Mouse (Mus musculus) spleen, postnatal 10 days (tissue): ENCODE results near the gene Bmp4.

ENCODE experiments used
- DNase-seq, 2 experiments: peaks; one replicate each; pipeline ENCODE4 v3.0.0; 2021 to 2022; ENCODE audit warnings: low spot score in 2 of 2

Bmp4 gene

DNA sequence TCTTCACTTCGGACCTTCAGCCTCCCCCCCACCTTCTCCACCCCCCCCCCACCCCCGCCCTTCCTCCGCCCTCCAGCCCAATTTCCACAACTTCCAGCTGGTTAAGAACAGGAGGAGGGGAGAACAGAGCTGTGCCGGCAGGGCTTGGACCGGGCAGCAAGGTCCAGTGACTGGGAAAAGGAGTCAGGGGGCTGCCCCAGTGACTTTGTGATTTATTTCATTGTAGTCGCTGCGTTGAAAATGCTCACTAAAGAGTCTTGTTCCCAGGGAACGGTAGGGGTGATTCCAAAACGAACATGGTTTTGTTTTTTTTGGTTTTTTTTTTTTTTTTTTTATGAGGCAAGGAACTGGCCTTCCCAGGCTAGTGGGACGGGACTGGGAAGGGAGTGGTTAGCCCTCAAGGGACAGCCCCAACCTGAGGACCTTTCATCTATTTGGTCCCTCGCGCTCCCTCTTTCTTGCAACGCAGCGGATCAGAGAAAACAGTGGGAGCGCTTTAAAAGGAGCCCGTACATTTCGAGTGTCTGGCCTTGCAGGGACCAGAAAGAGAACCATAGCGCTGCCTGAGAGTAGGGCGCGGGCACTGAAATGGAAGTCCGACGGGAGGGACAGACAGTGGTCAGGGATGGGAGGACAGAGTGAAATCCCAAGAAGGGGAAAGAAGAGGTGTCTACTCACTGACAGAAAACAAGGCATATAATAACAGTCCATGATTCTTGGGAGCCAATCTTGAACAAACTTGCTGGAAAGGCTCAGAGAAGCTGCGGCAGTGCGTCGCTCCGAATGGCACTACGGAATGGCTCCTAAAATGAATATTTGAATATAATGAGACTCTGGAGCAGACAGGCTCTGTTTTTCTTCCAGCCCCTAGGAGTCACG lies 3.8 kb downstream of the Bmp4 start:
- DNase-seq = no peak

DNA sequence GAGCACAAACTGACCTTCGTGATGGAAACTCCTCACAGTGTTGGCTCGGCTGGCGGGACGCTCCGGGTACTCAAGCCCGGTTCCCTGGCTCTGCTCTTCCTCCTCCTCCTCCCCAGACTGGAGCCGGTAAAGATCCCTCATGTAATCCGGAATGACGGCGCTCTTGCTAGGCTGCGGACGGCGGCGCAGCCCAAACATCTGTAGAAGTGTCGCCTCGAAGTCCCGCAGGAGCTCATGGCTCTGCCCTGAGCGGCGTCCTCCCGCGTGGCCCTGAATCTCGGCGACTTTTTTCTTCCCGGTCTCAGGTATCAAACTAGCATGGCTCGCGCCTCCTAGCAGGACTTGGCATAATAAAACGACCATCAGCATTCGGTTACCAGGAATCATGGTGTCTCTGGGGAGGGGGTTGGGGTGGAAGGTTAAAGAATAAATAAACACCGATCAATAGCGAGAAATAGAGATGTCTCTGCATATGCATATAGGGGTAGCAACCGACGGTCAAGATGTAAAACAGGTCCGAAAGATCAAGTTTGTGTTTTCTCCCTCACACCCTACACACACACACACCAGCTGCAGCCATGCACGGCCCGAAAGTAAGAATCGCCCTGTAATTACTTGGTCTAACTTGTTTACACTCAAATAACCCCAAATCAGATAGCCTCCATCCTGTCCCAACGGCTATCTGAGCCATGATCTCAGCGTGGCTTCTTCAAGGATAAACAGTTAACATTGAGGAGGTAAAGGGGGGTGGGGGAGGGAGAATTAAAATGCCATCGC lies 4.6 kb downstream of the Bmp4 start:
- DNase-seq = no peak

DNA sequence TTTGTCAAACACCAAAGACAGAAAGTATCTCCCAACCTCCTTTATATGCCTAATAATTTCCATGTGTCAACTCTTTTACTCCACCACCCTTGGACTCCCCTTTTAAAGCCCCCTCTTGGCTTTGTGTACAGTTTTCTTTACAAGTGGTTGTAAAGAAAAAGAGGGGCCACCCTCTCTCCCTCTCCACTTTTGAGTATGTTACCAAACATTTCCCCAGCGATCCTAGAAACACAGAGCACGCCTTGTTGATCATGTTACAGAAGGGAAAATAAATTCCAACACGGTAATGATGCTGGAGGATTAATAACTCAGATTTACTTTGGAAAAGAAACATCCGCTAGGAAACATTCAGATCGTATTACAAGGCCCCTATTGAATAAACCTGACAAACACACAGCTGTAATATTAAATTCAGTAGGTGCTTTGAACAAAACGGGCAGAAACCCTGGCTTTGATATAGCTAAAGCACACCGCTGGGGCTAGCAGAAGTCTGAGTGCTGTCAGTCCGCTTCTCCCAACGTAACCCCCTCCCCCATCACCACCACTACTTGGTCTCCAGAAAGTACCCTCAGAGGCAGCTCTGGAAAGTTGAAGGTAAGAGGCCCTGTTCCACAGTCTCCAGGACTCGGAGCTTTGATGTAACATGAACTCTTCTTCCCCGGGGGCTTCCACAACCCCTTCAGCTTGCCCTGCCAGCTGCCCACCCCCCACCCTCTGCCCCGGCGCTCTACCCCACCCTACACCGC lies 5.3 kb downstream of the Bmp4 start:
- no peak for DNase-seq

DNA sequence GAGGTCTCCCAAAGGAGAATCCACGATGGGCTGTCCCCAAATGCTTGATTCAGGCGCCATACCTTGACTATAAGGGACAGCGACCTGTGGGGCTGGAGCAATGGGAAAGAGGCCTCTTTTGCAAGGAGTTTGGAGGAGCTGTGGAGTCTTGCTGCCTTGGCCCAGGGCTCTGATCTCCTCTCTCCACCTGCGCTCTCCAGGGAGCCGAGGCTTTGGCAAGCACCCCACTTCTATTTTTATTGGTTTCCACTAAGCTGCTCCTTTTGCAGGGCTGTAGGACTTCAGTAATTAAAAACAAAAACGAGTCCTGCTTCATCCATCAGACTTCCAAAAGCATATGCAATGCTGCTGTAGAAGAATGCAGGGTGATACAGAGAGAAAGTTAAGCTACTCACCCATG lies 9.0 kb downstream of the Bmp4 start:
- no peak for DNase-seq

DNA sequence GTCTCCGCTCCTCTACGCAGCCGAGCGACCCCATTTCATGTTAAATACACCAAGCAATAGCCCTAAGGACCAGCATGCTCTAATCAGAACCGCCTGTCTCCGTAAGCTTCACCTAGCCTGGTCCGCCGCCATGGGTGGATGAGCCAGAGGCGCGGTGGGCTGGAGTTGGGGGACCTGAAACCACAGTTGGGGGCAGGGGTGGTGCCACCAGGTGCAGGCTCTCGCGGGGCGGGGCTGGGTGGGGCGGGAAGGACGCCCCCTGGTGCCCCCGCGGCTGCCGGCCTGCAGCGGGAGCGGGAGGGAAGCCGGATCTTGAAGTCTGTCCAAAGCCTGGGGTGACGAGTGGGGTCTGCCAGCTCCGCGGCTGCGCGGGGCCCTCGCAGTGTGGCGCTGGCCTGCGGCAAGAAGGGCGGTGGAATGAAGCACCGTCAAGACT lies 10.2 kb downstream of the Bmp4 start:
- no peak for DNase-seq

DNA sequence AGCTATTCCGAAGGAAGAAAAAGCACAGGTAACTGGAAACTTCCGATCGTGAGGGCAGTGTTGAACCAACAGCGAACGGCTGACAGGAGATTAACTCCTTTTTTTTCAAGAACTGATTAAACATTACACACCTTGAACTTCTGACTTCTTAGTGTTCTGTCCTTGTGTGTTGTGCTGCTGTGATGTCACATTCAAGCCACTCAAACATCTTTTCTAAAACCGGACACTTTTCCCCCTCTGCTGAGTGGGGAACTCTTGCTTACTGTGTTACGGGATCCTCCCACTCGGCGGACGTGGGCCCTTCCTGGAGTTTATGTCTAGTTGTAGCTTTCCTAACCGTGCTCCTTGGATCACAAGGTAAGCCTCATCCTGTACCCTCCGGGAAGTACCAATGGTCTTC lies 11.2 kb downstream of the Bmp4 start, which contains the start of gene Gm15217:
TSS of gene Gm15217 (plus strand) at position 130 of the 400 bp plus-strand sequence.
- DNase-seq = no peak

DNA sequence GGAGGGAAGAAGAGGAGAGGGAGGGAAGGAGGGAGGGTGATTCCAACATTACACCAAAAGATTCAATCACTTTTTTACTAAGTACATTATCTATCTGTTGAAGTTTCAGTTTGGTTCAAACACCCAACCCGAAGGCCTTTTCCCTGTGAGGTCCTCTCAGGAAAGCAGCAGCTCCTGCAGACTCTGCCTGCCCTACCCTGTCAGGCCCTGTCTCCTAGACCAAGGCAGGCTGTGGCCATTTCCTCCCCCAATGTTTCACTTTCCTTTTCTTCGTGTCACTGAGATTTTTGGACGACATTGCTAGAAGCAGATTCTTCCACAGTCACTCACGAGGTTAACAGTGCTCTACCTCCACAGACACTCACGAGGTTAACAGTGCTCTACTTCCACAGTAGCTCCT lies 14.7 kb downstream of the Bmp4 start:
- no peak for DNase-seq

DNA sequence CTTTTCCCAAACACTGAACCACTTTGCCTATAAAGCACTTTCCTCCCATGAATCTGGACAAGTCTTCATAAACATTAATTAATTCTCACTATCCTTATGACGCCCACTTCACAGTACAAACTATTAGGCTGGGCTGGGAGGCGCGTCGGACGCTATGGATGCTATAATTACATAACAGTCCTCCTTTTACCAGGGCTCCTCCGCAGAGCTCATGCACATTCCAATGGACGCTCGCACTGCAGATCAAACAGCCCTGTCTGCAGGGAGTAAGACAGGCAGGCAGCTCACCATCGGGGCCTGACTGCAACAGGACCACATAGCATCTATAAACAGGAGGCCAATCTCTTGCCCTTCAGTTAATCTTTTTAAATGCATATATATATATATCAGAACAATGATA lies 18.0 kb downstream of the Bmp4 start:
- no peak for DNase-seq

DNA sequence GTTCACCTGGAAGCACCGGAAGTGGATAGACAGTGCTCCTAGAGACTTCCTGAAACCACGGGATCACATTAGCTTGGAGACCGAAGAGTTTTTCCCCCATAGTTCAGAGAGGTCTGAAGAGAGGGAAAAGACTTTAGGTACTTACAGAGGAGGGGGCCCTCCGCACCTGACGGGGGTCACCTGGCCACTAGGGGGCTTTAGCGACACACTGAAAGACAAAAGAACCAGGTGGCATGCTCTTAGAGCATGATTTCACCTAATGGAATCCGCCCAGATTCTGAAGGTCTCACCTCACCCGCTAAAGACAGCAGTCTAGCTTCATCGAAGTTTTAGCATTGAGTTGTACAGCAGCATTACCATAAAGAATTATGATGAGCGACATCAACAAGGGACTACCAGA lies 27.3 kb downstream of the Bmp4 start:
- no peak for DNase-seq

DNA sequence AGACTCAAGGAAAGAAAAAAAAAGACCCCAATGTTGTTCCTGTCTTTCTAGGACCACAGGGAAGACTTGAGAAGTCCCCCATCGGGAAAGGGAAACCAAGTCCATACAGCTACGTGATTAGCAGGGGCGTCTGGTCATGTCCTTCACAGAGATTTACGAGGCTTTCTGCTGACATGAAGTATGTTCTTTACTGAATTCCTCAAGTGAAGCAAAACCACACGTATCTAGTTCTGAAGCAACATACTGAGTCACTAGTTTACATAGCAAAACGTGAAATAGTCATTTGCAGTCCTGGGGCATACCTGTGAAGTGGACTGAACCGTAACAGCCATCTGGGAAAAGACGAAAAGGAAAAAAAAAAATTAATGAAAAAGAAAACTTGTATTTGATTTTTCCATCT lies 32.8 kb downstream of the Bmp4 start:
- DNase-seq = no peak

DNA sequence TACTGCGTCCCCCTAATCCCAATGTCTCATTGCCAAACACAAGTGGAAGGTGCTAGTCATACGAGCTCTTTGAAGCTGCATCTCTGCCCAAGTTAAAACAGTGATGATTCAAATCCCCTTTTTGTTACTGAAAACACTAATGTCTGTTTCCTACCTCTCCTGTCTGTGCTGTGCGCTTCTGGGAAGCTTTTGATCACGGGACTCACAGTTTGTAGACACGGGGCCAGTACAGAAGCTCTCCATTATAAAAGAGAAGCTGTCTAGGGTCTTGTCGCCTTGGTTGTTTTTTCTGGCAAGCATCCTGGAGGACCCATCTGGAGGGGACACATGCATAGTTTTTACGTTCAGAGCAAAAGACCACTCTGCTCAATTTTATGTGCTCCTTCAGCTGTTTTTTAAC lies 33.2 kb downstream of the Bmp4 start:
- DNase-seq = no peak

DNA sequence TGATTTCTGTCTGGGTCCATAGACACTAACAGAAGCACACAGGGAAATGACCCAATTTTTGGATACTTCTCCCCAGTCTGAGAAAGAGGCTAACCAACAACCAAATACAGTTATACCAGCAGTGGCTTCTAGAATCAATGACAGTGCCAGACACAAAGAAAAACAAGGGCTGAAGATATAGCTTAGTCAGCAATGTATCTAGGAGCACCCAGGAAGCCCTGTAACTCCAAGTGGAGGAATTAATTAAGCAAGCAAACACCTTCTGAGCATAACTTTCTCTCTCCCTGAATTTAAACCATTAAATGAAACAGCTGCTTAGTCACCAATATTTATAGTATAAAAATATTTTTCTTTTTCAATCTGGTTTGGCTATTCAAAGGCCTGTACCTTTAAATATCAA lies 45.7 kb downstream of the Bmp4 start:
- DNase-seq = no peak

DNA sequence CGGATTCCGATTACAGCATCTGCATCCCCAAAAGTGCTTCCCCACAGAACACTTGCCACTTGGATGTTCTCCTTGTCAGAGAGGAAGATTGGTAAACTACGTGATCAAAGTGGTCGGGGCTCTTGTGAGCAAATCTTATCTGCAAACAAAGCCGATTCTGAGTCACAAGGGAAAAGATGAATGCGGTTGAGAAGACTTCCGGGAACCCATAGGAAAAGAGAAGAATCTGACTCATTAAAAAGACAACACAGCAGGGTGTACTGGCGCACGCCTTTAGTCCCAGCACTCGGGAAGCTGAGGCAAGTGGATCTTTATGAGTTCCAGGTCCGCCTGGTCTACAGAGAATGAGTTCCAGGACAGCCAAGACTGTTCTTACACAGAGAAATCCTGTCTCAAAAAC lies 51.7 kb downstream of the Bmp4 start:
- DNase-seq = no peak
